Mouse (Mus musculus) naive thymus-derived CD4-positive, alpha-beta T cell, adult 2 months (primary cell): ENCODE data around the gene Ube2f.
A peak's percentile ranks its signal among the peaks of the same experiment; 100 is the strongest.

Source experiments
- DNase-seq: peaks from one replicate; pipeline ENCODE4 v3.0.0-alpha.2; 2011; ENCODE audit warnings: low read depth

The Ube2f gene

DNA sequence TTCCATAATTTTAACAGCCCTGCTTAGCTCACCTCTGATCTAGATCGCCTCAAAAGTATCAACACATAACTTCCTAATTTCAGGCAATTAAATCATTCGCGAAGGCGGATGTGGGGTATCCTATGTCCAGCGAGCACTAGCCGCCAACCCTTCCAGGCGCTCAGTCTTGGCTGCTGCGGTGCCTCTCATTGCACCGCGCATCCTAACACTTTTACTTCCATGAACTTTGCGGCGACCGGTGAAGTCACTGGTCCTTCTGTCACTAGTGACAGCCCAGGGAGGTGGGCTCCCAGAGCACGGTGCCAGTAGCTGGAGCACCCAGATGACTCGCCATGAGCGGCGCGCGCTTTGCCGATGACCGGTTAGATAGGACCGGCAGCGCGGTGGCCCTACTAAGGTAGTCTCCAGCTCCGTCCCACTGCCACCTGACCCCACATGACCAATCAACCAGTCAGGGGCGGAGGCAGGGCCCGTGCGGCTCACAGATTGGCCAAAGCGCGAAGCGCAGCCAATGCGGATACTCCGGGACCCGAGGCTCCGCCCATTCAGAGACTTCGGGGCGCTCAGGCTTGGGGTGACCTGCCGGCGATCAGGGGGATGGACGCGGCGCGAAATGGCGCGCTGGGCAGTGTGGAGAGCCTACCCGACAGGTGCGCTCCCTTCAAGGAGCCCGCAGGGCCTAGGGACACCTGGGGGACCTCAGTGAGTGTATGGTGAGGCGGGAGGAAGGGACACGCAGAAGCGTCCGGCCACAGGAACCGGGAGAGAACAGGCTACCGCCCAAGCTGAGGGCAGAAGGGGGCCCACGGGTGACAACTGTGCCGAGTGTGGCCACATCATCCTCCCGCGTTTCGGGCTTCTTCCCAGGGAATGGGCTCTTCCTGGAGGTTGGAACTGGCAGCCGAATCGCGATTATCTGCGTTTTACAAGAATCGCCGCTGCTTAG is 48.0 kb downstream of the Ube2f start, which contains the start of gene Scly:
Scly (plus strand) TSS at position 540 of the 946 bp plus-strand sequence.
- peak; percentile 91 for DNase-seq

DNA sequence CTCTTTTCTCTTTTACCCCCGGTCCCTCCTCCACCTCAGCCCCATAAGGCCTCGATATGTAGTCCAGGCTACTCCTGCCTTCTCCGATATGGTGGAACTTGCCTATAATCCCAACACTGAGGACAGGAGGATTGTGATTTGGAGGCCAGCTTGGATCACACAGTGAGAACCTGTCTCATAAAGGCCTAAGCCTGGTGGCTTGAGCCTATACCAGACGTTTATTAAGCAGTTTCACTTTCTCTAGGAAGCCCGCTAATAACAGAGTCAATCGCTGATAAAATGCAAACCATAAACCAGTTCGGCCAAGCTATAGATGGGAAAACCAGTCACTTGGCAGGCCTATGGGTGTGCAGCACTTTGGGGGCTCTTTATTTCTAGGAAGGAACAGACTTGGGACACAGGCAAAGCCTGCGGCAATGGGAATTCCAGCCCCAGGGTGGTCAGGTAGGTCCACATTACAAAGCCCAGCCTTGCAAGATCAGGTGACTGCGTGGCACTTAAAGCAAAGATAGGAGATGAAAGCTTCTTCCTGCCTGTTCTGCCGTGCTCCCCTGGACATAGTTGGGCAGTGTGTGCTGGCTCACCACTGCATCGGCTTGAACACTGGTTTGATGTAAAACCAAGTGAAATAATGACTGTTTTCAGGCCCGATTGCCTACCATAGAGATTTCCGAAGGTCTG is 49.1 kb downstream of the Ube2f start:
- DNase-seq: peak; percentile 36

- DNase-seq: no peak
Measured at GRCm38 (mm10) chr1:91299707-91300426, 49.8 kb downstream of the Ube2f start.

- no peak for DNase-seq
Measured at GRCm38 (mm10) chr1:91301206-91301920, 51.3 kb downstream of the Ube2f start.

DNA sequence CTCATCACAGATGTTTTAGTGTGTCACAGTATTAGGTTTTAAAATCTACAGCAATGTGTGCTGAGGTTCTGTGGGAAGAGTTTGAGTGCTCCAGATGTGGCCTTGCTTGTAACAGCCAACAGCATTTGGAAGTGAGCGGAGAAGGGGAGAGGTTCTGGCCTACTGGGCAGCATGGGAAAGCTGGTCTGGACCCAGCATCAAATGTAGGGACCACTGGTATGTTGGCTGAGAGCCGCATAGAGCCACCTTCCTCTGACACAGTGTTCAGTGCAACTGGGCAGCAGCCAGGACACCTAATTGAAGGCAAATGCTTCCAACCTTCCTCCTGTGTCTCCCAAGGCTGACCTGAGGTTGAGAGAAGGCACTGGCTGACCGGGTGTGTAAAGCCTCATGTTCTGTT is 51.9 kb downstream of the Ube2f start:
- DNase-seq: no peak

DNA sequence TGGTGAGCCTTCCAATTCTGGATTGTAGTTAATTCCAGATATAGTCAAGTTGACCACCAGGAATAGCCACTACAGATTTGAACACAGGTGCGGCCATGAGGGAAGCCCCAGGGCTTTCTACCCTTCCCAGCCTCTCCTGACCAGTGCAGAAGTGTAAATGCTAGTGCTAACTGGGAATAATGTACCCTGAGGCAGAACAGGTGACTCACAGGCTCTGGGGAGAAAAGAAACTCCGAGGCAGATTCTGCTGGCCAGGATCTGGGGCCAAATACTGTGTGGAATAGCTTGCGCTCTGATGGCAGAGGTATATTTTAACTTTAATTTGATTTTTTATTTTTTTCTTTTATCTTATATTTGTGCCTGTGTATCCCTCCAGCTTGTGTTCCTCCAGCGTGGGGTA is 54.5 kb downstream of the Ube2f start:
- no peak for DNase-seq

DNA sequence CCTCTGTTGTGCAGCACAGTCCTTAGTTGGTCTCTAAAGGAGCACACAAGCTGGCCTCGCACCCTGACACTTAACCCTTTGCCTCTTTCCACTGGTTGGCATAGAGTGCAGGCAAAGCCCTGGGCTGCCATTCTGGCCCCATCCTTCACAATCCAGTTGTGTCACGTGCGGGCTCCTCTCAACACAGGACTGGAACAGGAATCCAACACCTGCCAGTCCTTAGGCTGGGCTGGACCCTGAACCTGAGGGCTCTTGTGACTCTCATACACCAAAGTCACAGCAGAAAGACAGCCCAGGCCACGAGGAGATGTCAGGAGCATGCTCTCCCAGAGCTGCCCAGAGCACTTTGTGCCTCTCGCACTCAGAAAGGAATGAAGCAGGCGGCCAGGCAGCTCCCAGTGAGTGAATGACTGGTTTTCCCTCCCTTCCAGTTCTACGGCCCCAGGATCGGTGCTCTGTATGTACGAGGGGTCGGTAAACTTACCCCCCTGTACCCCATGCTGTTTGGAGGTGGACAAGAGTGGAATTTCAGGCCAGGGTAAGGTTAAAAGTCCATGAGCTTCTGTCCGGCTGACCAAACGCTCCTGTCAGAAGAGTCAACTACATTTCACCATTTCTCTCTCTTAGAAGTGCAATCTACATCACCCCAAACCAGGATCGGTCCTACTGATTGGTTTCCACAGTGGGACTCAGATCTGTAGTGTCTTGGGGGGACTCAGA is 59.4 kb downstream of the Ube2f start:
- DNase-seq: no peak

DNA sequence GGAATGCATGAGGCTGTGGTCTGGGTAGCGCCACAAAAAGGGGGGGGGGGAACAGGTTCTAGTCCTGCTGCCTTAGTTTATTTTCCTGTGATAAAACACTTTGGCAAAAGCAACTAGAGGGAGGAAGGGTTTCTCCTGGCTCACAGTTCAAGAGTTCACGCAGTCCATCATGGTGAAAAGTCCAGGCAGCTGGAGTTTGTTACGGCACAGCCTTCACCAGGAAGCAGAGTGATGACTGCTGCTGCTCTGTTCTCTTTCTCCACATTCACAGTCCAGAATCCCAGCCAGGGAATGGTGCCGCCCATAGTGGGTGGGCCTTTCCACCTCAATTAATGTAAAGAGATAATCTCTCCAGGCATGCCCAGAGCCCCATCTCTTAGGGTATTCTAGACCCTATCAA is 62.2 kb downstream of the Ube2f start:
- DNase-seq: no peak

GRCm38 (mm10) chr1:91313251-91313650 is 63.1 kb downstream of the Ube2f start:
- no peak for DNase-seq

DNA sequence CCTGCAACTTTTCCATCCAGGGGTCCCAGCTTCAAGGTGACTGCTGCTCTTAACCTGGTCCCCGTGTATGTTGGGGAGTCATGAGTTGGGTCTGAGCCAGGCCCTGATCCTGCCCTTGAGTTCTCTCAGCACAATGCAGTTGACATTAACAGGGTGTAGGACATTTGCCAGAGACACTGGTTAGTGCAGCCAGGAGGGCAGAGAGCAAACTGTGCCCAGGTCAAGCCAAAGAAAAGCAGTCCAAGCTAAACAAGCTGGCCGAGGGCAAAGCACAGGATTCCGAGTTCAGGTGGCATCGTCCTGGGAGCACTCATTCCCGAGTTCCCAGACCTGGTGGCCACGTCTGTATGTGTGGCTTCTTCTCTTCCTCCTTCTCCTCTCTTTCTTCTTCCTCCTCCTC is 67.6 kb downstream of the Ube2f start:
- DNase-seq: no peak

GRCm38 (mm10) chr1:91321760-91322438 is 71.8 kb downstream of the Ube2f start, which contains the start of gene Espnl:
Gene Espnl, plus strand, starts transcription at chr1:91322075.
- no peak for DNase-seq

GRCm38 (mm10) chr1:91324646-91325045 is 74.5 kb downstream of the Ube2f start:
- no peak for DNase-seq

DNA sequence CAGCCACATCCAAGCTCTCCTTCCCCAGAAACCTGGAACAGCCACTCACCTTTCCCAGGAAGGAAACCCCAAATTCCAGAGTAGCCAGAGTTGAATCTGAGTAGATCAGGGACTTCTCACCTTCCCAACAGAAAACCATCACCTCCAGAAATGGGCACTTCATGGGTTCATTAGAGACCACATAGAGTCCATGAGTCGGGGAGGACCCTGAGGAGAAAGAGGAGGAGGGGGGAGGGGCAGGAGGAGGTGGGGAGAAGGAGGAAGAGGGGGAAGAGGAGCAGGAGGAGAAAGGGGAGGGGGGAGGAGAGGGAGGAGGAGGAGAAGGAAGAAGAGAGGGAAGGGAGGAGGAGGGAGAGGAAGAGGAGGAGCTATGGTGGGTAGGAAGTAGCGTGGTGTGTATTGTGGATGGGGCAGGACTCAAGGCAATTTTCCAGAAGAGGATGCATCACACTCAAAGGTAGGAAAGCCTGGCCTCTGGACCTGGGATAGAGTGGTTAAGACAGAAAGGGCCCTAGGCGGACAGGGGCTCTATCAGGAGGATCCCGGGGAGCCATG is 75.5 kb downstream of the Ube2f start:
- no peak for DNase-seq

GRCm38 (mm10) chr1:91332102-91332501 is 82.0 kb downstream of the Ube2f start:
- no peak for DNase-seq

GRCm38 (mm10) chr1:91333582-91333981 is 83.5 kb downstream of the Ube2f start:
- DNase-seq: no peak

DNA sequence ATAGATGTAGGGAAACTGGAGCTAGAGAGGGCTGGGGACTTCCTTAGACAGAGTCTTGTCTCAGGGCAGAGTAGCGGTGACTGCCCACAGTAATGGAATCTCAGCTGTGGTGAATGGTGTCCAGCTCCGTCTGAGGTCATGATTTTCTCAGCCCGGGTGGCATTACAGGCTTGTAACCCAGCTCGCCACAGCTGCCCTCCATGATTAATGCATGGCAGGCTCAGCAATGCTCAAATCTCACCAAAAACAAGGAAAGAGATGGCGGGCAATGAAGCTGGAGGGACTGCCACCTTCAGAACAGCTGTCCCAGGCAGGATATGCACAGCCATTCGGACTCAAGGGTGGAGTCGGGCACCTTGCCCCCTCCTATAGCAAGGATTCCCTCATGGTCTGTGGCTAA is 87.3 kb downstream of the Ube2f start:
- no peak for DNase-seq
